Mouse (Mus musculus) layer of hippocampus, postnatal 25 days (tissue): ENCODE measurements around the gene Syce3. TPM values are rescaled to one million over a fixed set of nuclear protein-coding genes. Genes with fewer than 3 reads are reported as not detected.

ENCODE experiments used
- DNase-seq, 2 experiments: peaks; one replicate each; pipeline ENCODE4 v3.0.0; 2022; ENCODE audit warnings: mixed read lengths in 2 of 2, low spot score in 1 of 2; ENCODE audit errors: extremely low spot score in 1 of 2
- total RNA-seq, 2 experiments: library from RNA; stranded (reverse); gene quantifications; 2 replicates each; pipeline ENCODE4 v1.2.3; 2021

Syce3 gene
- total RNA-seq, 2 experiments from 2014 or later, result not detected

GRCm38 (mm10) chr15:89374340-89374739 is 36.0 kb downstream of the Syce3 start:
- no peak for DNase-seq

DNA sequence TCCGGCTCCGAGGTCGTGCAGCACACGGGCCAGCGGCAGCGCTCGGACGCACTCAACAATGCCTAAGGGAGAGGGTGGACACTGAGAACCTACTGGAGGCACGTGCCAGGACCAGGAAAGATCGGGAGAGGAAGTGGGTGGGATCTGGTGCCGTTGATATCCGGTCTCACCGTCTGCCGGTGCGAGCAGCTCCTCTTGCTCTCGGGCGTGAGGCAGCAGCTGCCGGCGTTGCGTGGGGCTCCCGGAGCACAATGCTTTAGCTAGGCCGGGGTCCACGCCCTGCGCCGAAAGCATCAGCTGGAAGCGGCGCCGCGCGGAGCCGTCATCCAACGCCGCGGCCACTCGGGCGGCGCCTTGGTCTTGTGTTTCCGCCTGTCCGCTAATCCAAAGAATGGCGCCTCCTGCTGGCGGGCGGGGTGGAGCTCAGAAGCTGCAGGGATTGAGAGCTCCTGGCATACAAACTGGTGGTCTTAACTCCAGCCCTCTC is 36.5 kb downstream of the Syce3 start, which contains the start of gene Sco2:
Gene Sco2 (minus strand): TSS at position 85 of the 487 bp plus-strand sequence.
- peak; percentile 97 to 99 for DNase-seq

- DNase-seq, result peak; percentile 64 to 88
Measured at GRCm38 (mm10) chr15:89373027-89373761, 37.1 kb downstream of the Syce3 start.

GRCm38 (mm10) chr15:89372536-89372935 is 37.8 kb downstream of the Syce3 start:
- no peak for DNase-seq

GRCm38 (mm10) chr15:89372068-89372467 is 38.2 kb downstream of the Syce3 start:
- DNase-seq, result no peak

DNA sequence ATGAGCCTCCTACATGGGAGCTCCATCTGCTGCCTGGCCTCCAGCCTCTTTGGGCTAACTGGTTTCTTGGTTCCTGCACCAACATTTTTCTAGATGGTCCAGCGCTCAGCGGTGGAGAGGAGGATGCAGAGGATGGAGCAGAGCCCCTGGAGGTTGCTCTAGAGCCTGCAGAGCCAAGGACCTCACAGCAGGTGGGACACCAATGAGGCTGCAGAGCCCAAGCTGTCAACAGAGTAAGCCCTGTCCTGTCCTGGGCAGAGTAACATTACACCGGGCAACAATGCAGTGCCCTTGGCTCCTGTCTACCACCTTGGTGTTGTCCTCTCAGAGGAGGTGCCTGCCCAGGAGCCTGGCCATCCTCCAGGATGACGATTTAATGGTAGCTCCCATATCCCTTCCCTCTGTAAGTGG is 45.2 kb downstream of the Syce3 start:
- DNase-seq, result no peak

GRCm38 (mm10) chr15:89363051-89363450 is 47.3 kb downstream of the Syce3 start:
- DNase-seq, result no peak

- no peak for DNase-seq
Measured at GRCm38 (mm10) chr15:89358784-89359183, 51.5 kb downstream of the Syce3 start.

GRCm38 (mm10) chr15:89356372-89356771 is 53.9 kb downstream of the Syce3 start:
- peak in 1 of 2 experiments; percentile 54 for DNase-seq

DNA sequence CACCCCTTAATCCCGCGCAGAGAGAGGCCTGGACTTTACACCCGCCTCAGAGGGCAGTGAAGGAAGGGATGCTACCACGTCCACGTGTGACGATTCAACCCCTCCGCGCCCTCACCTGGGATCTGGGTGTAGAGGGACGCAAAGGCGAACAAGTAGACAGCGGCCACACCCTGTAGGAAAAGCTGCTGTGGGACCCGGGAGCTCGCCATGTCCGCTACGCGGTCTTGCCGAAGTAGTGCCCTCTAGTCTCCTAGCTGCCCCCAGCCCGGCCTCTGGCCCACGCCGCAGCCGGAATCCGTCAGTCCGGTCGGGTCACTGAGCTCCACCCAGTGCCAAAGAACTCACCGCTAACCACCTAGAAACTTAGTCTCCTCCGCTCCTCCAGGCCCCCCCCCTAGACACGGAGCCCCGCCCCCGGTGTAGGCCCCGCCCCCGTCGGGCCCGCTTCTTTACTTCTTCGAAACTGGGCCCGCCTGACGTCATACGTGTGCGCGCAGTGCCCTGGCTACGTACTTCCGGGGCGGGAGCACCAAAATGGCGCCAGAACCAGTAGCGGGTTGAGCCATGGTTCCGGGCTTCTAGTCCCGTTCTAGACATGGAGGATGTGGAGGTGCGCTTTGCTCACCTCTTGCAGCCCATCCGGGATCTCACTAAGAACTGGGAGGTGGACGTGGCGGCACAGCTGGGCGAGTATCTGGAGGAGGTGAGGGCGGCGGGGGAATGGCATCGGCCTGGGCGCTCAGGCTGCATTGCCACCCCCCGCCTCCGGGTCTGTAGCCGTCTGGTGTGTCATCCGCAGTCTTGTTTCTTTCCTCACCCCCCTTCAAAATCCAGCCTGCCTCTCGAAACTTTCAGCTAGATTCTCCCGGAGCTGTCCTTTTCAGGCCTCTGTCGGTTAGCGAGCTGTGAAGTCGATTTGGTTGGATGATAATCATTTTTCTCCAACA is 54.8 kb downstream of the Syce3 start, which contains the start of the genes Lmf2 and Ncaph2:
Gene Lmf2 (minus strand): TSS at position 419 of the 947 bp plus-strand sequence.
Gene Ncaph2 (plus strand): TSS at position 479 of the 947 bp plus-strand sequence.
- peak; percentile 93 to 94 for DNase-seq

DNA sequence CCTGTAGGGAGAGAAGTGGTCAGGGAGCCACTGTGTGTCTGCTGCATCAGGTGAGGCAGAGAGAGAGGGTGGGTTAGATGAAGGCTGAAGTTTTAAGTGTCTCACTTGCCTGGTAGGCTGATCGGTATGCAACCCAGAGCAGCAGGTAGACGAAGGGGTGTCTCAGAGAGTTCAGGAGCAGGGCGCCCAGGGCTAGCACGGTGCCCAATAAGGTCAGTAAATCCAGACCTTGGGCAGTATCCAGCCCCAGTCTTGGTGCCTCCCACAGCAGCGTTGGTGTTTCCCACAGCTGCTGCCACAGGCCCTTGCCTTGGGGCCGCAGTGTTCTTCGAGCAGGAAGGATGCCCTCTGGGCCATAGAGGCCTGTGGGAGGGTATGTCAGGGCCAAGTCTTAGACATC is 55.8 kb downstream of the Syce3 start:
- DNase-seq, result no peak

DNA sequence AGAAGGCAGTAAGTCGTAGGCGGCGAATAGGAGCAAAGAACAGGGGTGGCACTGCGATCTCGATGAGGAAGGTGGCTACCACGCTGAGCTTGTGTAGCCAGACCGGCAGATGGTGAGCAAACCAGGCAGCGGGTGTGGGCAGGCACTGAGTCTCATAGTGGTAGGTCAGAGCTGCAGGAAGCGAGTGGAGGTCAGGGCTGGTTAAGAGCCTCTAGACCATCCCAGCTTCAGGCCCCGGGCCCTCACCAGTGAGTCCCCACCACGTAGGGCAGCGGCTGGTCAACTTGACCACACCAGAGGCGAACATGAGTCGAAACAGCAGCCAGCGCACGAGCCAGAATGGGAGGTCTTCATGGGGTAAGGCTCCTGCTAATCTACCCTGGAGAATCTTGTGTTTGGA is 56.5 kb downstream of the Syce3 start:
- DNase-seq, result no peak

DNA sequence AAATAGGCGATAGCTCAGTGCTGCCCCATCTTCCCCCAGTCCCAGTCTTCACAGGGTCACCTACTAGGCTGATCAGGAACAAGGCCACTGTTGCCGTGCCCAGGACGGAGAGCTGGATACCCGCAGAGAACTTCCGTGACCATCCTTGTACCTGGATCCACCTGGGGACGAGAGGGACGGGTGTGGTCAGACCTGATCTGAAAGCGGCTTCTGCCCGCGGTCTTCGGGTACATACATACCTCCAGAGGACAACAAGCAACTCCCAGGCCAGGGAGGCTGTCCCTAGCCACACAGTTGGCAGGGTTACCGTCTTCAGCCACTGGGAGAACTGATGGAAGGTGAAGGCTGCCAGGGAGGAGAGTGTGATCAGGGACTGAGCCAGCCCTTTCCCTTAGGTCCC is 57.5 kb downstream of the Syce3 start:
- no peak for DNase-seq

GRCm38 (mm10) chr15:89352054-89352453 is 58.2 kb downstream of the Syce3 start:
- no peak for DNase-seq

- DNase-seq, result no peak
Measured at GRCm38 (mm10) chr15:89351302-89351701, 59.0 kb downstream of the Syce3 start.

- DNase-seq, result no peak
Measured at GRCm38 (mm10) chr15:89350447-89350846, 59.9 kb downstream of the Syce3 start.

GRCm38 (mm10) chr15:89343325-89343724 is 67.0 kb downstream of the Syce3 start:
- DNase-seq, result no peak

GRCm38 (mm10) chr15:89341678-89342077 is 68.6 kb downstream of the Syce3 start:
- no peak for DNase-seq
